Comparison of ENCODE assay signal across 15 mouse cellular contexts in the genomic region with DNA sequence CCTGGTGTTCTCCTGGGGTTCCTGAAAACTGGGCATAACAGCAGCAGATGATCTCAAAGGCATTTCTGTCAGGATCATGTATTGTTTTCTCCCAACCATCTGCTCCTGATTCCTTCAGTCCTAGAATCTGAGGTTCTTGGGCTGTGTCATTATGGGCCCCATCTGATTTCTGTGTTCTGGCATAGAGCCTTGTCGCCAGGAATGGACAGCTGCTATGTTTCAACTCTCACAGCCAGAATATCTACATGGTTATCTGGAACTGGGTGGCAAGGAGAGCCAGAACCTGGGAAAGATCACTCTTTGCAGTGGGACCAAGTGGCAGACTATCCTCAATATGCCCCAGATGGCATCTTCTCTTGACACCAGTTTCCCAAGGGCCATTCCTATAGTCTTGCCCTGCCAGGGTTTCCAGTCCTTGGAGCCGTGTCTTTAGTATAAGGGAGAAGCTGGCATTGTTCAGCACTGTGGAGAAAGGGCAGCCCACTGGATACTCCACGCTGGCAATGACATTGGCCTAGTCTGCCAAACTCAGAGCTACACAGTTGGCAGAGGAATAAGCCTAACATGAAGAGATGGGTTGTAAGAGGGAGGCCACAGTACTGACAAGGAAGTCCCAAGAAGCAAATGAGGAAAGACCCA. TPM values are rescaled to one million over a fixed set of nuclear protein-coding genes. Genes with fewer than 3 reads are reported as not detected.
DNase-seq lines count a peak whose midpoint lies in the region; ATAC-seq and TF ChIP-seq lines count a peak whose summit lies in the region.
"Had no signal": no experiment of that assay in that cellular context is flagged by ENCODE, and none has a peak within 500 bp of the region (broad histone marks: within the 10 kb centered on the region; RNA-seq: fewer than 3 reads in every experiment).

No protein-coding gene starts in this region.

- H3K9ac ChIP-seq in heart, adult 2 months (ENCODE audit: low read depth, low read length), result no peak overlapping the region
- no peak overlapping the region for H3K9ac ChIP-seq in heart, embryonic 11.5 days (ENCODE audit: low read depth, low read length)
- H3K9ac ChIP-seq: embryonic facial prominence, embryonic 13.5 days; limb, embryonic 12.5 days had no signal

- TF ChIP-seq POLR2A in heart, adult 2 months (IDR thresholded peaks at IDR 0.05; ENCODE audit: insufficient read depth, low read depth, low read length), result no peak

- DNase-seq in heart, adult 2 months, result peak; percentile 54 to 77
- DNase-seq in adipocyte (ENCODE audit: low spot score), result peak; percentile 84
- peak; percentile 16 for DNase-seq in cerebellum, adult 11 months
- DNase-seq in heart, postnatal 10 days, result peak; percentile 74 to 77
- DNase-seq in frontal cortex, postnatal 25 days (ENCODE audit: low spot score in 2 of 2), result no peak
- DNase-seq in urinary bladder, adult 2 months (ENCODE audit: low spot score), result no peak

- H3K4me3 ChIP-seq in heart, adult 2 months, result no peak overlapping the region
- no peak overlapping the region for H3K4me3 ChIP-seq in heart, embryonic 11.5 days (ENCODE audit: low read depth, low read length)
- H3K4me3 ChIP-seq: embryonic facial prominence, embryonic 13.5 days; limb, embryonic 12.5 days had no signal

- peaks cover 10% of the 10 kb centered on the region for H3K4me1 ChIP-seq in heart, adult 2 months (ENCODE audit: control insufficient read depth, insufficient read depth, low read length)
- no peaks in the 10 kb centered on the region for H3K4me1 ChIP-seq in heart, embryonic 11.5 days (ENCODE audit: control insufficient read depth, insufficient read depth, low read length)
- H3K4me1 ChIP-seq: embryonic facial prominence, embryonic 13.5 days; limb, embryonic 12.5 days had no signal

- no peaks in the 10 kb centered on the region for H3K27me3 ChIP-seq in heart, adult 2 months (ENCODE audit: control insufficient read depth, insufficient read depth, low read length)
- H3K27me3 ChIP-seq in heart, embryonic 11.5 days (ENCODE audit: control insufficient read depth, insufficient read depth, low read length), result no peaks in the 10 kb centered on the region
- H3K27me3 ChIP-seq: embryonic facial prominence, embryonic 13.5 days; limb, embryonic 12.5 days had no signal

- 54% methylated on average over 3 of the region's 3 CpGs for WGBS in heart, adult 2 months
- WGBS in heart, embryonic 11.5 days (ENCODE audit: insufficient replicate concordance), result 76% methylated on average over 3 of the region's 3 CpGs

- intact Hi-C loops in heart, adult 2 months (cut with DNase I), result no loop called here
- intact Hi-C loops in heart, postnatal 10 days (cut with DNase I), result no loop called here

- peak overlapping the region; percentile 62 for H3K27ac ChIP-seq in heart, adult 2 months
- no peak overlapping the region for H3K27ac ChIP-seq in heart, embryonic 11.5 days (ENCODE audit: low read depth, low read length)
- H3K27ac ChIP-seq: embryonic facial prominence, embryonic 13.5 days; limb, embryonic 12.5 days; stomach, postnatal 0 days had no signal

- TF ChIP-seq EP300 in heart, adult 2 months (IDR thresholded peaks at IDR 0.05; ENCODE audit: insufficient read depth, low read depth, low read length), result 0 out of 2 replicates have a peak, but pooled peaks have one; percentile 36

- H3K36me3 ChIP-seq in heart, adult 2 months (ENCODE audit: control insufficient read depth, insufficient read depth, low read length), result peaks cover 14% of the 10 kb centered on the region
- H3K36me3 ChIP-seq in heart, embryonic 11.5 days (ENCODE audit: control insufficient read depth, insufficient read depth, low read length), result peaks cover 22% of the 10 kb centered on the region

- no peaks in the 10 kb centered on the region; the same call in 1 of the 2 replicates for H3K9me3 ChIP-seq in heart, embryonic 11.5 days (replicated peaks; ENCODE audit: control insufficient read depth, low read length)

- no peak for TF ChIP-seq CTCF in heart, adult 2 months (IDR thresholded peaks at IDR 0.05)

- ATAC-seq in heart, embryonic 11.5 days (replicated peaks; ENCODE audit: insufficient number of reproducible peaks, low FRiP score, low TSS enrichment), result no peak
- no peak for ATAC-seq in CD4-positive, CD25-positive, alpha-beta regulatory T cell, adult 4 months

- no peak overlapping the region for H3K4me2 ChIP-seq in heart, embryonic 11.5 days
- H3K4me2 ChIP-seq: embryonic facial prominence, embryonic 13.5 days; limb, embryonic 12.5 days had no signal

- H3K79me2 ChIP-seq in heart, adult 2 months (replicated peaks; ENCODE audit: control insufficient read depth, insufficient read depth, low read length), result no peaks in the 10 kb centered on the region; the same call in 1 of the 2 replicates

RNA-seq across cellular contexts. Expression of gene Amn1, which starts 13.5 kb away (rescaled TPM):
- 10 to 100 TPM; 16.0 to 24.9 TPM for total RNA-seq in heart, adult 2 months (2021)
- 7.4 and 12.0 TPM in 2 replicates for polyA plus RNA-seq in heart, adult 2 months (2012; rRNA removed)
- polyA plus RNA-seq in heart, embryonic 11.5 days (2014; fragmentation: Nextera tagmentation; extraction: Ambion mirVana), result 24.8 and 28.0 TPM in 2 replicates
- total RNA-seq in heart, postnatal 10 days (2021), result 10 to 100 TPM; 21.2 to 30.3 TPM
- 10 to 100 TPM; 22.2 to 26.2 TPM for polyA plus RNA-seq in CD4-positive, CD25-positive, alpha-beta regulatory T cell, adult 4 months (2017; shearing (Covaris generic))
- polyA plus RNA-seq in urinary bladder, adult 2 months (2012; rRNA removed), result 13.2 and 18.2 TPM in 2 replicates

RNA-seq across cellular contexts. Expression of gene Etfbkmt, which starts 35.4 kb away (rescaled TPM):
- 10 to 100 TPM; 24.2 to 38.8 TPM for total RNA-seq in heart, adult 2 months (2021)
- polyA plus RNA-seq in heart, adult 2 months (2012; rRNA removed), result 12.8 and 43.9 TPM in 2 replicates
- polyA plus RNA-seq in heart, embryonic 11.5 days (2014; fragmentation: Nextera tagmentation; extraction: Ambion mirVana), result 13.8 and 17.9 TPM in 2 replicates
- total RNA-seq in heart, postnatal 10 days (2021), result 10 to 100 TPM; 19.1 to 32.9 TPM
- 100 to 1,000 TPM; 101 to 109 TPM for polyA plus RNA-seq in CD4-positive, CD25-positive, alpha-beta regulatory T cell, adult 4 months (2017; shearing (Covaris generic))
- polyA plus RNA-seq in urinary bladder, adult 2 months (2012; rRNA removed), result 54.1 and 67.1 TPM in 2 replicates

RNA-seq across cellular contexts. Expression of gene Gm10203, which starts 45.1 kb away (rescaled TPM):
- not detected for total RNA-seq in heart, adult 2 months (2021)
- polyA plus RNA-seq in heart, adult 2 months (2012; rRNA removed), result not detected in 2 replicates
- not detected in 2 replicates for polyA plus RNA-seq in heart, embryonic 11.5 days (2014; fragmentation: Nextera tagmentation; extraction: Ambion mirVana)
- not detected for total RNA-seq in heart, postnatal 10 days (2021)
- not detected for polyA plus RNA-seq in CD4-positive, CD25-positive, alpha-beta regulatory T cell, adult 4 months (2017; shearing (Covaris generic))
- polyA plus RNA-seq in urinary bladder, adult 2 months (2012; rRNA removed), result not detected in 2 replicates
- total RNA-seq: megakaryocyte-erythroid progenitor cell, adult 5-6 weeks had no signal
- polyA plus RNA-seq: embryonic facial prominence, embryonic 13.5 days; hindbrain, embryonic 11.5 days; large intestine, adult 2 months; limb, embryonic 12.5 days; neural tube, embryonic 11.5 days; stomach, postnatal 0 days had no signal

Comparison
In these comparisons a context has a peak if more than half of its experiments do, and no peak if none do; other contexts are left out.
1. DNase-seq: peak in heart, adult 2 months (2 of 2), adipocyte (single experiment), cerebellum, adult 11 months (single experiment) and heart, postnatal 10 days (2 of 2); none in frontal cortex, postnatal 25 days (0 of 2) and urinary bladder, adult 2 months (single experiment).